Mouse (Mus musculus): ENCODE data around the gene 5730522E02Rik. TPM values are rescaled to one million over a fixed set of nuclear protein-coding genes. Genes with fewer than 3 reads are reported as not detected.

5730522E02Rik gene
- polyA plus RNA-seq, 1 experiment from 2014 or later: 1.9 TPM

DNA sequence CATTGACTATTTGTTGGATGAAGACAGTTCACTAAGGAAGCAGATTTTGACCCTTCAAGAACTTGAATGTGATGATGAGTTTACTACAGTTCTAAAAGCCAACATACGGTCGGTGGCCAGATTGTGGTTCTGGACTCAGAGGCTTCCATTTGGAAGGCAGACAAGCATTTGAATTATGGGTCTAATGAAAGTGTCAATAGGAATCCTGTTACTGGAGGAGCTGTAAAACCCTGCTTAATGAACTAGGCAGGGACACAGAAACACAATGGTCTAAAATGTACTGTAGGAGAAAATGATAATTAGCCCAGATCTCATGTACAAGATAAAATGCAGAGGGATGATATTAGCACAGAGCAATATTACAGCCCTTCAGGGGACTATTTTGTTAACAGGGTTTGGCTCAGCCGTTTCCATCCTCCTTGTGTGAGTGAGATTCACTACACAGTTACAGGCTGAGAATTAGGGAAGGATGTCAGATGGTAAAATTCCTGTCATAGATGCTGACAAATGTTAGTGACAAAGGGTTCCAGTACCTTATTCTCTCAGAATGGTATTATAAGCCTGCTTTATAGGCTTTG is 439.5 kb downstream of the 5730522E02Rik start:
- DNase-seq (ENCODE audit: low spot score) (no peak), ATAC-seq (replicated peaks; ENCODE audit: low FRiP score, low TSS enrichment, low read depth) (no peak)
- H3K9me3 ChIP-seq (ENCODE audit: control insufficient read depth, low read length): no peaks in the 10 kb centered on the region
- WGBS: 71% methylated on average over 3 of the region's 3 CpGs
- no peak overlapping the region for H3K4me2 ChIP-seq (ENCODE audit: low read length)
- no peak overlapping the region for H3K9ac ChIP-seq (ENCODE audit: low read length)
- no peak overlapping the region for H3K27ac ChIP-seq (ENCODE audit: low read depth)
- no peaks in the 10 kb centered on the region for H3K27me3 ChIP-seq (replicated peaks; ENCODE audit: control insufficient read depth, insufficient read depth, low read length)
- H3K4me1 ChIP-seq (replicated peaks; ENCODE audit: control insufficient read depth, insufficient read depth, low read length): no peaks in the 10 kb centered on the region
- no peaks in the 10 kb centered on the region for H3K36me3 ChIP-seq (ENCODE audit: control insufficient read depth, insufficient read depth, low read length)
- H3K4me3 ChIP-seq (ENCODE audit: low read depth, low read length): no peak overlapping the region

DNA sequence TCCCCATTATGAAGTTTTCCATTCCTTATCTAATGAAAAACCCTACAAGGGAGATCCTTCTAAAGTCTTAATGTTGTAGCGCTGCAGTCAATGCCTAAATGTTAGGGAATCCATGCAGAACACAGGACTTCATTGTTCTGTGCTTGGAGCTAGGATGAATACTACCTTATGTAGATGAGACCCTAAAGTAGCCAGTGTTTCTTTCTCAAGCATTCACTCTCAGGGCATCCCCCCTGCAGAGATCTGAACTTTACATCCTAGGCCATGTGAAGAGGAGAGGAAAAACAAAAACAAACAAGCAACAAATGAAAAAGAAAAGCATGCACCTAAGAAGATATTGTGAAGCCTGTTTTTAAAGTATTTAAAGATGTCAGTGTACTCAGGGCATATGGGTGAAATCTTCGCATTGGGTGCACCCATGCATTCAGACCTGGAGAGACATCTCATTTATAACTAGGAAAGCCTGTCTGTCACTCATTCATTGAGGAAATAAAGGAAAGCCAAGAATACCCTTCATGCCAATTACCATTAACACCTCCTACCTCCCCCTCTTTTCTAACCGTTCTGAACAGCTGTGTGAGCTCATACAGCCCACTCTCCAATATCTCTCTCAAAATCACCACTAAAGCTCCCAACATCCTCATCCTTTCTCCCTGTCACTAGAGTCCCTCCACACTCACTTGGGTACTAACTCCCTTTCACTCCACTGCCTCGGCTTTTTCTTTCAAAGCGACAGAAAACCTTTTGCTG is 442.8 kb downstream of the 5730522E02Rik start:
- WGBS: 68% methylated on average over 5 of the region's 5 CpGs
- H3K4me2 ChIP-seq (ENCODE audit: low read length): no peak overlapping the region
- no peaks in the 10 kb centered on the region for H3K36me3 ChIP-seq (ENCODE audit: control insufficient read depth, insufficient read depth, low read length)
- H3K4me1 ChIP-seq (replicated peaks; ENCODE audit: control insufficient read depth, insufficient read depth, low read length): no peaks in the 10 kb centered on the region
- H3K27me3 ChIP-seq (replicated peaks; ENCODE audit: control insufficient read depth, insufficient read depth, low read length): no peaks in the 10 kb centered on the region
- ATAC-seq (replicated peaks; ENCODE audit: low FRiP score, low TSS enrichment, low read depth) (no peak), DNase-seq (ENCODE audit: low spot score) (no peak)
- H3K9me3 ChIP-seq (ENCODE audit: control insufficient read depth, low read length): no peaks in the 10 kb centered on the region
- no peak overlapping the region for H3K27ac ChIP-seq (ENCODE audit: low read depth)
- no peak overlapping the region for H3K9ac ChIP-seq (ENCODE audit: low read length)
- H3K4me3 ChIP-seq (ENCODE audit: low read depth, low read length): no peak overlapping the region

DNA sequence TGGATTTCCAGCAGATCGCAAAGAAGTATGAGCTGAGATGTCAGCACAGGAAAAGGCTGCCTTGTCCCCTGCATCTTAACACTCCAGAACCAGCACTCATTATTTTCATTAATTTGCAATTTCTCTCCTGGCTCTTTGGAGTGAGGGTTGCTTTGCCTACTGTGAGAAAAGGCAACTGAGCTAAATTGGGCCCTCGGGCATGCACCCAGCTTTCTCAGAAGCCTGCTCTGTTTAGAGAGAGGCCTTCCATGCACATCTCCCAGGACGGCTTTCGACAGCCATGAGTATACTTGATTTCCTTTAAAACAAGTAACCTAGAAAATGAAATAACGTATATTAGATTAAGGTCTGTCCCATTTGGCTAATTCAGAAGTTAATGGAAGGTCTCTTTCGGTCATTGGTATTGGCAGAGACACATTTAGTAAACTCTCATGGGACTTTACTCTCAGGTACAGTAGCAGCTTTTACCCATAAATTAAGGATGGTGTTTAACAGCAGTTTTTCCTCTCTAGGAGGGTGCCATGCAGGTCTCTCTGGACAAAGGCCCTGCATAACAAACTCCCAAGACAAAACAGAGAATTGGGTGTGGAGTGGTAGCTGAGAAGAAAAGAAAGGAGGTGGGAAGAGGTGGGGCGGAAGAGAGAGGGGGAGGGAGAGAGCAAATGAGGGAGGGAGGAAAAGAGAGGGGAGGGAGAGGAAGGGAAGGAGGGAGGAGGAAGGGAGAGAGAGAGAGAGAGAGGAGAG is 457.2 kb downstream of the 5730522E02Rik start:
- no peaks in the 10 kb centered on the region for H3K9me3 ChIP-seq (ENCODE audit: control insufficient read depth, low read length)
- no peaks in the 10 kb centered on the region for H3K27me3 ChIP-seq (replicated peaks; ENCODE audit: control insufficient read depth, insufficient read depth, low read length)

DNA sequence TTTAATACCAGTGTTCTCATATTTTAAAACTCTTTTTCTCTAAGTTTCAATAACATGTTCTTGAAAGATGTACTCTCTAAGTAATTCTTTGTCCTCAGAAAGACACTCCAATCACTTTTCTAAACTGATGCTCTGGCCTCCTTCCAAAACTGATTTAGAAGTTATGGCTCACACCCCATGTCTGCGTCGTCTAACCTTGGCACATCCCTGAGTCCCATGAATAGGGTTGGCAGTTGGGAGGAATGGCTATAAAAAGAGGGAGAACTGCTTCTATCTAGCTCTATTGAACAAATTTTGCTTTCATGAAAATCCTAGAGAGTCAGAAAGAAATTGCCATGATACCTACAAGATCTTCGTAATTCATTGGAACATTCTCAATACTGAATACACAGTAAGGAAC is 458.1 kb downstream of the 5730522E02Rik start:
- WGBS: 89% methylated on average over 3 of the region's 3 CpGs
- ATAC-seq (replicated peaks; ENCODE audit: low FRiP score, low TSS enrichment, low read depth) (no peak), DNase-seq (ENCODE audit: low spot score) (no peak)
- Histone ChIP-seq H3K4me3 (ENCODE audit: low read depth, low read length) (no peak overlapping the region), H3K4me2 (ENCODE audit: low read length) (no peak overlapping the region), H3K9ac (ENCODE audit: low read length) (no peak overlapping the region), H3K4me1 (replicated peaks; ENCODE audit: control insufficient read depth, insufficient read depth, low read length) (no peaks in the 10 kb centered on the region), H3K27ac (ENCODE audit: low read depth) (no peak overlapping the region), H3K36me3 (ENCODE audit: control insufficient read depth, insufficient read depth, low read length) (no peaks in the 10 kb centered on the region), H3K9me3 (ENCODE audit: control insufficient read depth, low read length) (no peaks in the 10 kb centered on the region), H3K27me3 (replicated peaks; ENCODE audit: control insufficient read depth, insufficient read depth, low read length) (no peaks in the 10 kb centered on the region)

More for the DNA sequence above, 457.2 kb downstream of the 5730522E02Rik start:
- H3K9ac ChIP-seq (ENCODE audit: low read length): no peak overlapping the region
- DNase-seq (ENCODE audit: low spot score) (no peak), ATAC-seq (replicated peaks; ENCODE audit: low FRiP score, low TSS enrichment, low read depth) (no peak)
- H3K4me1 ChIP-seq (replicated peaks; ENCODE audit: control insufficient read depth, insufficient read depth, low read length): no peaks in the 10 kb centered on the region
- H3K27ac ChIP-seq (ENCODE audit: low read depth): no peak overlapping the region
- WGBS: 73% methylated on average over 7 of the region's 7 CpGs
- H3K36me3 ChIP-seq (ENCODE audit: control insufficient read depth, insufficient read depth, low read length): no peaks in the 10 kb centered on the region
- no peak overlapping the region for H3K4me3 ChIP-seq (ENCODE audit: low read depth, low read length)
- no peak overlapping the region for H3K4me2 ChIP-seq (ENCODE audit: low read length)

DNA sequence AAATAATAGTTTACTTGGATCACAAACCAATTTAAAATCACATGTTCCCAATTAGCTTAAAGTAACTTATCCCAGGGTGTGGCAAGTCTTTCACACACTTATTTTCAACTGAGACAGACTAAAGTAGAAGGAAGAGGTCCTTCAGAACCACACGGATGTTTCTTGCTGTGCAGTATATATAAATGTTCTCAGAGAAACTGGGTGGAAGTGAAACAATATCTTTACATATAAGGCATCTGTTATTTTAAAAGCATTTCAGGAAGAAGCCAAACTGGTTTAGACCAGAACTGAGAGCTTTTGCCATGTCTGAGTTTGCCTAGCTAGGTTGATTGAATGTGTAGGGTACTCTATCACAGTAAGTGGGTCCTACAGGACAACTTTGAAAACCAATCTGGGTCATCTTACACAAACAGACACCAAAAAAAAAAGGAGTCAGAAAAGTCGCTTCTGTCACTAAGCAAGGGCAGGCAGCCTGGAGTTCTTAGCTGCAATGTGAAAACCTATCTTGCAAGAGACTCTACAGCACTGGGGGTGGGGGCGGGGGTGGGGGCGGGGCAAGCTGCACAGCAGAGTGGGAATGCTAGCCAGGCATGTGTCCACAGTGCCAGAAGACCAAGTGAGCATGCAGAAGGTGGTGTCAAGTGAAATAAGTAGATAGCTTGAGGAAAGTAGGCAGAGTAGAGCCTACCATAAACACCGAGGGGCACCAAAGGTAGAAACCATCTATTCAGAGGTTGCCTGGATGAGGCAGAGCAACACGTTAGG is 463.3 kb downstream of the 5730522E02Rik start:
- no peak overlapping the region for H3K4me2 ChIP-seq (ENCODE audit: low read length)
- no peak for ATAC-seq (replicated peaks; ENCODE audit: low FRiP score, low TSS enrichment, low read depth)
- H3K4me1 ChIP-seq (replicated peaks; ENCODE audit: control insufficient read depth, insufficient read depth, low read length): no peaks in the 10 kb centered on the region
- no peaks in the 10 kb centered on the region for H3K27me3 ChIP-seq (replicated peaks; ENCODE audit: control insufficient read depth, insufficient read depth, low read length)
- H3K9me3 ChIP-seq (ENCODE audit: control insufficient read depth, low read length): no peaks in the 10 kb centered on the region
- no peak overlapping the region for H3K4me3 ChIP-seq (ENCODE audit: low read depth, low read length)
- no peak for DNase-seq (ENCODE audit: low spot score)
- no peaks in the 10 kb centered on the region for H3K36me3 ChIP-seq (ENCODE audit: control insufficient read depth, insufficient read depth, low read length)
- no peak overlapping the region for H3K27ac ChIP-seq (ENCODE audit: low read depth)
- WGBS: 40% methylated on average over 6 of the region's 6 CpGs
- H3K9ac ChIP-seq (ENCODE audit: low read length): no peak overlapping the region

DNA sequence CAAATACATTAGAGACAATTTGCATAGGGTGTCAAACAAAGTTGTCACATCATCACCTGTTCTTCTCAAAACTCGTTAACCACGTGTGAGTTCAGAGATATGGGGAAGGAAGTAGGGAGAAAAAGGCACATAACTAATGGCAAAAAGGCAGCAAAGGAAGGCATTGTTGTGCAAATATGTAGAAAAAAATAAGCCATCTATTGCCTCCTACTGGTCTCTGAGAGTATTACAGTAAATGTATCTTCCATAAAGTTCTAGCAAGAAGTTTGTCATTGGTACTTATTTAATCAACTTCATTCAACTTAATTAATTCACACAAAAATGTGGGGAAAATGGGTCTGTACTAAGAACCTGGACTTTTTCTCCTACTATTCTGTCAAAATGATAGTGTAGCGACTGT is 466.9 kb downstream of the 5730522E02Rik start:
- ATAC-seq (replicated peaks; ENCODE audit: low FRiP score, low TSS enrichment, low read depth): no peak
- 87% methylated on average over 3 of the region's 3 CpGs for WGBS

DNA sequence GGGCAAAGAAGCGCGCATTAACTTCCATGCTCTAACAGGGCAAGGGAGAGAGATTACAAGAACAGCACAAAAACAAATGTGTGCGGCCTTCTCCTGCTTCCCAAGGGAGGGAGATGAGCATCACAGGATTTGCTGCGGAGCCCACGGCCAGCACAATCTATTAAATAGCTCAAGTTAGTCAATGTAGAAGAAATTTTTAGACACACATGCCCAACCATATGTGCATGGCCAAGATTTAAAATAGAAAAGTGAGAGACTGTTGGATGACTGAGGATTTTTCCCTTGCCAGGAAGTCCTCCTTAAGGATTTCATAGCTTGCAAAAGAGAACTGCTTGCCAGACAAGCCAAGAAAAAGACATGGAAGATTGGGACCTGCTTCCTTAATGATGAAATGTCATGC is 473.3 kb downstream of the 5730522E02Rik start:
- Histone ChIP-seq H3K27ac (ENCODE audit: low read depth) (no peak overlapping the region), H3K27me3 (replicated peaks; ENCODE audit: control insufficient read depth, insufficient read depth, low read length) (no peaks in the 10 kb centered on the region), H3K4me3 (ENCODE audit: low read depth, low read length) (no peak overlapping the region), H3K9me3 (ENCODE audit: control insufficient read depth, low read length) (no peaks in the 10 kb centered on the region), H3K36me3 (ENCODE audit: control insufficient read depth, insufficient read depth, low read length) (no peaks in the 10 kb centered on the region), H3K9ac (ENCODE audit: low read length) (no peak overlapping the region), H3K4me1 (replicated peaks; ENCODE audit: control insufficient read depth, insufficient read depth, low read length) (no peaks in the 10 kb centered on the region), H3K4me2 (ENCODE audit: low read length) (no peak overlapping the region)
- ATAC-seq (replicated peaks; ENCODE audit: low FRiP score, low TSS enrichment, low read depth) (no peak), DNase-seq (ENCODE audit: low spot score) (no peak)
- 92% methylated on average over 5 of the region's 5 CpGs for WGBS

More for the DNA sequence above, 466.9 kb downstream of the 5730522E02Rik start:
- no peak for DNase-seq (ENCODE audit: low spot score)
- Histone ChIP-seq H3K4me1 (replicated peaks; ENCODE audit: control insufficient read depth, insufficient read depth, low read length) (no peaks in the 10 kb centered on the region), H3K27me3 (replicated peaks; ENCODE audit: control insufficient read depth, insufficient read depth, low read length) (no peaks in the 10 kb centered on the region), H3K9ac (ENCODE audit: low read length) (no peak overlapping the region), H3K4me3 (ENCODE audit: low read depth, low read length) (no peak overlapping the region), H3K27ac (ENCODE audit: low read depth) (no peak overlapping the region), H3K36me3 (ENCODE audit: control insufficient read depth, insufficient read depth, low read length) (no peaks in the 10 kb centered on the region), H3K4me2 (ENCODE audit: low read length) (no peak overlapping the region), H3K9me3 (ENCODE audit: control insufficient read depth, low read length) (no peaks in the 10 kb centered on the region)

DNA sequence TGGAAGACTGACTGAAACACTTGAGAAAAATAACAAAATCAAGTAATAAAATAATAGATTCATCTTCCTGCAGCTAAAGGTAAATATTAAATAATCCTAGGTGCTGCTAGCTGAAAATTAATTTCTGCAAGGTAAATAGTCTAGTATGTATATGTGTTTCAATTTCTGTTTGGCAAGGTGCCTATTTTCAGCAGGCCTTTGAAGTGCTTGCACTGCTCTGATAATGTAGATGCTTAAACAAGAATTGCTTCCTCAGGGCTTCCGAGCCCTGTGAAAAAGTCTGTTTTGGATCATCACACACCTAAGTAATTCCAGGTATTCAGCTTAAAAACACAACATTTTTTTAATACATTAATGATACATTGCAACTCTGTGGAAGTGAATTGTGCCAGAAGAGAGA is 481.1 kb downstream of the 5730522E02Rik start:
- H3K9ac ChIP-seq (ENCODE audit: low read length): no peak overlapping the region
- no peaks in the 10 kb centered on the region for H3K9me3 ChIP-seq (ENCODE audit: control insufficient read depth, low read length)
- no peak overlapping the region for H3K4me2 ChIP-seq (ENCODE audit: low read length)
- no peak overlapping the region for H3K27ac ChIP-seq (ENCODE audit: low read depth)
- no peaks in the 10 kb centered on the region for H3K36me3 ChIP-seq (ENCODE audit: control insufficient read depth, insufficient read depth, low read length)
- no peak for ATAC-seq (replicated peaks; ENCODE audit: low FRiP score, low TSS enrichment, low read depth)
- H3K4me1 ChIP-seq (replicated peaks; ENCODE audit: control insufficient read depth, insufficient read depth, low read length): no peaks in the 10 kb centered on the region
- 49% methylated on average over 1 of the region's 1 CpGs for WGBS
- no peak for DNase-seq (ENCODE audit: low spot score)
- no peaks in the 10 kb centered on the region for H3K27me3 ChIP-seq (replicated peaks; ENCODE audit: control insufficient read depth, insufficient read depth, low read length)
- no peak overlapping the region for H3K4me3 ChIP-seq (ENCODE audit: low read depth, low read length)

All from intestine, embryonic 14.5 days (tissue).